Mouse (Mus musculus) embryo, embryonic 11.5 days (tissue): ENCODE data around the gene 4930519P11Rik.

Experiments
- DNase-seq: peaks from one replicate; pipeline ENCODE4 v3.0.0-alpha.2; 2012; ENCODE audit warnings: low read depth, low spot score

Gene 4930519P11Rik

GRCm38 (mm10) chr2:154613118-154614115 is at the start of gene 4930519P11Rik, which contains the start of gene Zfp341:
4930519P11Rik (minus strand) TSS chr2:154613437.
Zfp341 (plus strand) TSS chr2:154613297.
- DNase-seq = peak; percentile 85

DNA sequence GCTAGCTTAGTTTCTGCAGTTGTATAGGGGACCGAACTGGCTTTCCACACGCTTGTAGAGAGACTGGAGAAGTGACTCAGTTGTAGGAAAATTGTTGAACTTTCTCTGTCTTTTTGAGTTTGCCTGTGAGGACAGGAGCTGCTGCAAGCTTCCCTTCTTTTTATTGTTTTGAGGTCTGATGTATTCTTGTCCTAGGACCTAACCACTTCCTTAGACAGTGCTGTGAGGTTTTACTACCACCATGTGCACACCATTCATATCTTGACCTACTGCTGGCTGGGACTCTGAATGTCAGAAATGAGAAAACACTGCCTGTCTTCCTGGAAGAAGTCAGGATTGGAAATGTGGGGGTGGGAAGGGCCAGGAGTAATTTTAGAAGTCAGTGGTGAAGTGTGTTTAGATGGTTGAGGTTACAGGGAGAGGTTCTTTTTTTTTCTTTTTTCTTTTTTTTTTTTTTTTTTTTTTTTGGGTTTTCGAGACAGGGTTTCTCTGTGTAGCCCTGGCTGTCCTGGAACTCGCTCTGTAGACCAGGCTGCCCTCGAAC is 46.4 kb upstream of the 4930519P11Rik start:
- DNase-seq = no peak

DNA sequence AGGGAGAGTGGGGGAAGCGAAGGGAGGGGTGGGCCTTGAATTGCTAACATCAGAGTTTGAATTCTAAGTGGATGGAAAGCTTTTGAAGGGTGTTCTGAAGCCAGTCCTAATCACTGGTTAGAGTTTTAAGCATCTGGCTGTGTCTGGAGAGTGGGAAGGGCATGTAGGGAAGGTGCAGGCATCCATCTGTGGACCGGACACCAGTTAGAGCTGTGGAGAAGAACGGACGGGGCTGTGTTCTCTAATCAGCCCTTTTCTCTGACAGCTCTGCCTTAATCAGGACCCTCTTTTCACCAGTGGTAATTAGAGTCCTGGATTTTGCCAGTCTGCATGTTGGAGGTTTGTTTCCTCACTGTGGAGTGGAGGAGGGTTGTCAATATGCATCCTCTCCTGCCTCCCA is 45.8 kb upstream of the 4930519P11Rik start:
- DNase-seq = no peak

- no peak for DNase-seq
Observed at GRCm38 (mm10) chr2:154657486-154658237, 44.4 kb upstream of the 4930519P11Rik start.

GRCm38 (mm10) chr2:154656710-154657485 is 43.7 kb upstream of the 4930519P11Rik start:
- DNase-seq = peak; percentile 96

DNA sequence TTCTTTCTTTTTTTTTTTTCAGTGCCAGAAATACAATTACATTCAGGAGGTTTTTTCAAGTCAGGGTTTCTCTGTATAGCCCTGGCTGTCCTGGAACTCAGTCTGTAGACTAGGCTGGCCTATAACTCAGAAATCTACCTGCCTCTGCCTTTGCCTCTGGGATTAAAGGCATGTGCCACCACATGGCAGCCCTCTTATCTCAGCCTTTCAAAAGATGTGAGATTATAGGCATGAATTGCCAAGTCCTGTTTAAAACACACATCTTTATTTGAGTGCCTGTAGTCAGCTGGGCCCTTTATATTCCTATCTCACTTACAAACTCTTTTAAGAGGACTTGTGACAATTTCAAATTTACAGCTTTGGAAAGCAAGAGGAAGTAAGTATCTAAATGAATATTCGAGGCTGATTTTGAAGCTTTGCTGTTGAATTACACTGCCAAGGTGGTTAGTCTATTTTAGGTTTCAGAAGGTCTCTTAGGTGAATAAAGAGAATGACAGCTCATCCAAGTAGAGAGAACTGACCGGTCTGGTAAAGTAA is 42.7 kb upstream of the 4930519P11Rik start:
- no peak for DNase-seq

- DNase-seq = no peak
Observed at GRCm38 (mm10) chr2:154654976-154655375, 41.7 kb upstream of the 4930519P11Rik start.

DNA sequence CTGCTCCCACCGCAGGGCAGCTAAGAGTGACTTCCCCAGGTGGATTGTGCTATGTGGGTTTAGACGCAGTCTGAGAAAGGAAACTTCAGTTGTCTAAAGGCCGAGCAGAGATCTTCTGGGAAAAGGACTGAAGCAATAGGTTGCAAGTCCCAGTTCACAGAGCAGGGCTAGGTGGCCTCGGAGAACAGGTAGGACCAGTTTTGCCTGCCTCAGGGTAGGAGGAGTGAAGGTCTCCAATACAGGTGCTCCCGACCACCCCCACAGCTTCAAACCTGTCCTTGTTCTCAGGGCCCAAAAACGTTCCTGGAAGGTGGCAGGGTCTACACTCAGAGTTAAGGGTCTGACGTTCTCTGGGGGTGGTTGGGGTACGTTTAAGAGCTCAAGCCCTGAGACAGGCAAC is 38.1 kb upstream of the 4930519P11Rik start, which contains the start of gene Chmp4b:
TSS of gene Chmp4b (plus strand) at position 343 of the 400 bp plus-strand sequence.
- no peak for DNase-seq

- no peak for DNase-seq
Observed at GRCm38 (mm10) chr2:154650404-154650803, 37.2 kb upstream of the 4930519P11Rik start.

DNA sequence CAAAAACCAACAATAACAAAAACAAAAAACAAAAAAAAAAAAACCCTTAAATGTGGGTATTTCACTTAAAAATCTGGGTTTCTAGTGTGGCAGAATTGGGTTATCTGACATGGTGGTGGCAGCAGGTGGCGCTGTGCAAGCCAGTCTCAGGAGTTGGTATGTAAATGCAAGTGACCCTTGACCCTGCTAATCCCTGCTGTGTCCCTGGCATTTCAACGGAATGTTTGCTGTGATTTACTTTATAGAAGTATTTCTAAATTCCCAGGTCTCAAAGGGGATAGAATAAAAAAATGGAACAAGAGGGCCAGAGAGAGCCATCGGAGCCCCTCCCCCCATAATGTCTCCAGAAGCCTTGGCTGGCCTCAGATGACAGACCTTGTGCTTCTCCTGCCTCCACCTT is 34.8 kb upstream of the 4930519P11Rik start:
- DNase-seq = peak; percentile 26

GRCm38 (mm10) chr2:154646634-154647033 is 33.4 kb upstream of the 4930519P11Rik start:
- DNase-seq = no peak

- DNase-seq = no peak
Observed at GRCm38 (mm10) chr2:154642712-154643385, 29.6 kb upstream of the 4930519P11Rik start.

DNA sequence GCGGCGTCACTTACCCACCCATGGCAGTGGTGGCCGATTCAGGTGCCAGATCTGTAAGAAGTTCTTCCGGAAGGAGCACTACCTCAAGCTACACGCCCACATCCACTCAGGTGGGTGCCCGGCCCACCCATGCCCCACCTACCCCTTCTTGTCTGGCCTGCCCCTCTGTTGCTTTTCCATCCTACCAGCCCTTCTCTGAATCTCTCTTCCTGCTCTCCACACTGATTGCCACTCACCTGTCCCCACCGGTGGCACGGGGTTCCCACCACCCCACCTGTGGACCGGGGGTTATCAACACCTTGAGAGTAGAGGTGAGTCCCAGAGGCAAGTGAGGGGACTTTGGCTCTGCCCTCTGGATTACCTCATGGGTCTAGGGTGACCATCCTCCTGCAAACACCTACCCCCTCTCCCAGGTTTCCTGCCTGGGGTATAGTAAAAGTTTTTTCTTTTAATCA is 28.8 kb upstream of the 4930519P11Rik start:
- no peak for DNase-seq

DNA sequence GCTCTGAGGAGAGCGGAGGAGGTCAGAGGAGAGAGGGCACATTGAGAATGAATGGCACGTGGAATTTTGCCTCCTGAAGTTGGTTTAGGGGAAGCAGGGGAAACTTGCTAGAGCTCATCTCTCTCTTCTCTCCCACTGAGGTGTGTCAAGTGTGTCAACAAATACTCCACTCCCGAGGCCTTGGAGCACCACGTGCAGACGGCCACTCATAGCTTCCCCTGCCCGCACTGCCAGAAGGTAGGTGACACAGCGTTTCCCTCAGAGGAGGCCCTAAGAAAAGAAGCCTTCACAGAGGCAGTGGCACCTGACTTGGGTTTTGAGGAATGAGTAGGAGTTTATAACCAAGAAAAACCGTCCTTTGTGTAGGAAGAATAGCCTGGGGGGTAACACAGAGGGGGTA is 27.9 kb upstream of the 4930519P11Rik start:
- no peak for DNase-seq

- DNase-seq = no peak
Observed at GRCm38 (mm10) chr2:154639115-154639514, 25.9 kb upstream of the 4930519P11Rik start.

DNA sequence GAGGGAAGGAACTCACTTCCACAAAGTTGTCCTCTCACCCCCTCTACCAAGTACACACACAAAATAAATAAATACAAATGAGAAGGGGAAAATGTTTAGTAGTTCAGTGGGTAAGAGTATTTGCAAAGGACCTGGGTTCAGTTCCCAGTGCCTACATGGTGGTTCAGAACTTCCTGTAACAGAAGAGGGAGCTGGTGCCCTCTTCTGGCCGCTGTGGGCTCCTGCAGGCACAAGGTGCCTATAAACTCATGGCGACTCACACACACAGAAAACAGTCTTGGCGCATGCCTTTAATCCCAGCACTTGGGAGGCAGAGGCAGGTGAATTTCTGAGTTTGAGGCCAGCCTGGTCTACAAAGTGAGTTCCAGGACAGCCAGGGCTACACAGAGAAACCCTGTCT is 25.3 kb upstream of the 4930519P11Rik start:
- no peak for DNase-seq

GRCm38 (mm10) chr2:154635826-154636225 is 22.6 kb upstream of the 4930519P11Rik start:
- DNase-seq = no peak

DNA sequence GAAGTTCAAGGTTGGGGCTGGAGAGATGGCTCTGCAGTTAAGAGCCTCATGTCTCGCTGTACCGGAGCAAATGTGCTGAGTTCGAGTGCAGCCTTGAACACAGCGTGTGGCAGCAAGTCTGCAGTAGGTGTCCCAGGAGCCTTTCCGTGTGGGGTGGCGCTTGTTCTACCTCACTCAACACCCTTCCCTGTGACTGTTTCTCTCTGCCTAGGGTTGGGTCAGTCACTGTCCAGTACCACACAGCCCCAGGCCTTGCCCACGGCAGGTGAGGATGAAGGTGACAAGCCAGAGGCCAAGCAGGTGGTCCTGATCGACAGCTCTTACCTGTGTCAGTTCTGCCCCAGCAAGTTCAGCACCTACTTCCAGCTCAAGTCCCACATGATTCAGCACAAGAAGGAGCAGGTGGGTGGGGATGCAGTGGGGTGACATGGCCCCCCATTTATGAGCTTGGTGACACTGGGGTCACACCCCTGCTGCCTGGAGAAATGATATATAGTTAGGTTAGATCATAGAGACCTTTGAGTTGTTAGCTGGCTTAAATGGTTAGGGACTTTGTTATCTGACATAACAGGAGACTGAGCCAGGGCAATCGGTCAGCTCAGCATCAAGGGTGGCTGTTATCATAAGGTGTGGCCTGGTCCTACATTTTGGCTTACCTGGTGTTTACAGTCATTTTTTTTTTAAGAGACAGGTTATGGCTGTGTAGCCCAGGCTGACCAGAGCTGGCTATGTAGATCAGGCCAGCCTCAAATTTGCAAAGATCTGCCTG is 20.8 kb upstream of the 4930519P11Rik start:
- no peak for DNase-seq

GRCm38 (mm10) chr2:154633039-154633742 is 20.0 kb upstream of the 4930519P11Rik start:
- DNase-seq = no peak
